Mouse (Mus musculus) A20 (cell line): ENCODE results near the gene Lrrc75a.

Source experiments
- DNase-seq: peaks from one replicate; pipeline ENCODE4 v3.0.0-alpha.2; 2011; ENCODE audit warnings: low read depth, low spot score

Lrrc75a gene

GRCm38 (mm10) chr11:62601732-62602618 lies 46.3 kb downstream of the Lrrc75a start:
- DNase-seq, result peak; percentile 53

GRCm38 (mm10) chr11:62598571-62598970 lies 49.8 kb downstream of the Lrrc75a start:
- peak; percentile 40 for DNase-seq

DNA sequence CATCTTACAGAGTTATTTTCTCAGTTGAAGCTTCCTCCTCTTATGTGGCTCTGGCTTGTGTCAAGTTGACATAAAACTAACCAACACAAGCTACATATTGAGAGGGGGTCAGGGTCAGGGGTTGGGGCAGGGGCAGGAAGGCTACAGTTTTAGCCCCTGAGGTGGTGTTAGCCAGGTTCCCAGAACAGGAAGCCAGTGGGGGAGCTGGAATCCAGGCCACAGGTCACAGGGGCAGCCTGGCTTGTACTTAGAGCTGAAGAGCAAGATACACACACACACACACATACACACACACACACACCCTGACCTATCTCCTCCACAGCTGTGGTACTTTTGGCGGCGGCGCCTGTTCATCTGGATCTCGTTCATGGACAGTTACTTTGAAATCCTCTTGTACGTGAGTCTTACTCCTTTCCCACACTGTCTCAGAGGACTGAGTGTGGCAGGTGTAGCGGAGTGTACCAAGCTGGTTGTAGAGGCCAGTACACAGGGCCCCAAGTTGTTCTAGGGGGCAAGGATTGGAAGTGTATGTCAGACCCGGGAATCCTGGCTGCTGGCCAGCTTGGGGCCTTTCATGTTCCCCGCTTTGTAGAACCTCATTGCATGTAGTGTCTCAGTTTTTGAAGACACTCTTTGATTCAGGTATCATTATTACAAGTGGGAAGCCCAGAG lies 56.3 kb downstream of the Lrrc75a start:
- DNase-seq, result no peak

DNA sequence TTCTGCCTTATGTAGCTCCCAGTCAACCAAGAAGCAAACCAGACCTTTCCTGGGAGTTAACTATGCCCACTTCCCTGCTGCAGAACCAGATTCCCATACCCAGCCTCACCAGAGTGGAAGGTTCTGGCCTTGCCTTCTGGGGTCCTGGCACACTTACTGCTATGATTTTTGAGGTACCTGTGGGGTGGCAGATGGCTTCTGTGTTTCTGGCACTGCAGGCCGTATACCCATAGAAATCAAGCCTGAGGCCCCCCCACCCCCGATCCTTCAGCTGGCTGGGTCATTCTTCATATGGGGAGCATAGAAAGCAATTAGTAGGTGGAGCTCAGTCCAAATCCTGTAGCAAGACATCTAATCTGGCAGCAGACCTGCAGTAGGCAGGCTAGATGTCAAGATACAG lies 57.3 kb downstream of the Lrrc75a start:
- DNase-seq, result no peak

- no peak for DNase-seq
Measured at GRCm38 (mm10) chr11:62589391-62589790, 58.9 kb downstream of the Lrrc75a start.

DNA sequence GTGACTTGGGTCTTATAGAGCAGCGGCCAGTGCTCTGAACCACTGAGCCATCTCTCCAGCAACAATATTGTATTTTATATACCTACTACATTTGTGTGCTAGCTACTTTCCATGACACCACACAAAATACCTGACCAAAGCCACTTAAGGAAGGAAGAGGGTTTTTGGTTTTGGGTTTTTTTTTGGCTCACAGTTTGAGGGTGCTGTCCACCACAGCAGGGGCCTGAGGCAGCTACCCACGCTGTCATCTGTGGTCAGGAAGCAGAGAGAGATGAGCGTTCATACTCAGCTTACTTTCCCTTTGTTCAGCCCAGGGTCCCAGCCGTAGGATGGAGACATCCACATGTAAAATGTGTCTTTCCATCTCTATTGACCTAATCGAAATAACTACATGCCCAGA lies 61.3 kb downstream of the Lrrc75a start:
- DNase-seq, result no peak

DNA sequence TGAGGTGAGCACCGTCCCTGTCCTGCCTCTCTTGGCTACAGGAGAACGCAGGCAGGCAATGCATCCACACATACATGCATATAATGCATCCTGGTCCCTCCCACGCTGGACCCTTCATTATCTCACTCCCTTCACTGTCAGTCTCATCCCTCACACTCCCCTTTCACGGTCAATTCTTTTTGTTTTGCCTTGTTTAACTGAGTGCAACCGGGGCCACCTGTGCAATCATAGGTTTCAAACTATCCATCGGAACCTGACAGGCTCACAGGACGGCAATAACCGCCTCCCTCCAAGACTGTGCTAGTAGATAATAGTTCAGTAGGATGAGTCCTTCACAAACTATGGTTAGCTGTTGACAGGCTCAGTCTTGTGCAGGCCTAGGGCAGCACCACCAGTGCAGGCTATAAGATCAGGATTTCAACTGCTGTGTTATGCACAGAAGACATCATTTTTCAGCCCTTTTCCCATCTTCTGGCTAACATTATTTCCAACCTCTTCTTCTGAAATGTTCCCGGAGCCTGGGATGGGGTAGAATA lies 63.6 kb downstream of the Lrrc75a start:
- DNase-seq, result no peak

DNA sequence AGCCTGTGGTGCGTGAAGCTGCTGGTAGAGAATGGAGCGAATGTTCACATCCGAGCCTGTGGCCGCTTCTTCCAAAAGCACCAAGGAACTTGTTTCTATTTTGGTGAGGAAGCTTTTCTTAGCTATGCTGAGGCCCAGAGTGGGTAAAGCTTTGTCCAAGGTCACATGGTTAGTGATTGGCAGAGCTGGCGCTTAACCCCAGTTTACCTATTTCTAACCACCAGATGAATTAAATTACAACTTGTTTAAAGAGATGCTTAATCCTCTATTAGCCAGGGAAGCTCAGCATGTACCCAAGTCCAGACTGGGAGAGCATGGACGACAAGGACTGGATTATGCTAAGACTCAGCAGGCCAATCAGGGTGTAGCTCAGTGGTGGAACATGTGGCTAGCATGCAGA lies 65.3 kb downstream of the Lrrc75a start:
- DNase-seq, result no peak

- DNase-seq, result peak; percentile 85
Measured at GRCm38 (mm10) chr11:62576530-62577152, 71.7 kb downstream of the Lrrc75a start.

DNA sequence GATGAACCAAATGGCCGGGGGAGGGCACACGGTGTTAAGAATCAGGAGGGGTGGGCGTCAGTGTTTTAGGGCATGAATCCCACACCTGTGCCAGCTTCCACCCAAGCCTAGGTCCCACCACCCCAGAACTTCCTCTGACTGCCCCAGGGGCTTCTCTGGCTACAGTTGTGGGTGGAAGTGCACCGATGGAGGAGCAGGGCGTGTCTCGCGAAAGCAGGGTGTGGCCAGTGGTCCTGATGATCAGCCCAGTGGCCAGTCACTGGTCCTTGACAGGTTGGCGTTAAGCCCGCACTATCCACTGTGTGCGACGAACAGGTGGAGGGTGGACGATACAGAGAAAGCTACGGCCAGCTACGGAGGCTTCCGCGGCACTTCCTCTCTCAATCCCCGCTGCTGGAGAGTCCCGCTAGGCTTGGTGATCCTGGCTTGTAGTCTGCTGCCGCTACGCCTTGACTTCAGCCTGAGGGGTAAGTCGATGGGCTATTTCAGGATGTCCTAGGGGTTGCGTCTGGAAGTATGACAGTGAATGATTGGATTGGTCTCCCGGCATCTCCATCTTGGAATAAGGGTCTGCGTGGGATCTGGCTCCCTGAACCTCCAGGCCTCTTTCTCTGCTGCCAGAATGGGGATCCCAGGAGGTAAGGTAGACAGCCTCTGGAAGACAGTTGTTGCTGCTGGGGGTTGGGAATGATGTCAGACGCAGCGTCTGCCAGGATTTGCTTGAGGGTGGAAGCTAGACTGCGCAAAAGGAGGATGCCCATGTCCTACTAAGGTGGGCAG lies 72.5 kb downstream of the Lrrc75a start:
- DNase-seq, result peak; percentile 81

GRCm38 (mm10) chr11:62575297-62575658 lies 73.0 kb downstream of the Lrrc75a start:
- peak; percentile 90 for DNase-seq

DNA sequence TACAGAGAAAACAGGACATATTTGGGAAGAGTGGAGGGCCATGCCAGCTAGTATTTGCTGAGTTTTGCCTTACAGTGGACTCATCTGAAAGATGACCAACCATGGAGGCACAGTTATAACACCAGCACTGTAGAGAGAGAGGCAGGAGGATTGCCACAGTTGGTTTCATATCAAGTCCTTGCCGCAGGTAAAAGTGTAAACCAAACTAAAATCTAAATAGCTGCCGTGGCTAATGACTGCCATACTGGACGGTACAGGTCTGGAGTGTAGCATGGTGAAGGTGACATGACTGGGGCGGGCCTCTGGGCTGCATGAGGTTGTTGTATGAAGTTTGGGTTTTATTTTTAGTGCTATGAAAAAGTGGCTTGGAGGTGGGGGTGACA lies 73.6 kb downstream of the Lrrc75a start:
- peak; percentile 64 for DNase-seq

DNA sequence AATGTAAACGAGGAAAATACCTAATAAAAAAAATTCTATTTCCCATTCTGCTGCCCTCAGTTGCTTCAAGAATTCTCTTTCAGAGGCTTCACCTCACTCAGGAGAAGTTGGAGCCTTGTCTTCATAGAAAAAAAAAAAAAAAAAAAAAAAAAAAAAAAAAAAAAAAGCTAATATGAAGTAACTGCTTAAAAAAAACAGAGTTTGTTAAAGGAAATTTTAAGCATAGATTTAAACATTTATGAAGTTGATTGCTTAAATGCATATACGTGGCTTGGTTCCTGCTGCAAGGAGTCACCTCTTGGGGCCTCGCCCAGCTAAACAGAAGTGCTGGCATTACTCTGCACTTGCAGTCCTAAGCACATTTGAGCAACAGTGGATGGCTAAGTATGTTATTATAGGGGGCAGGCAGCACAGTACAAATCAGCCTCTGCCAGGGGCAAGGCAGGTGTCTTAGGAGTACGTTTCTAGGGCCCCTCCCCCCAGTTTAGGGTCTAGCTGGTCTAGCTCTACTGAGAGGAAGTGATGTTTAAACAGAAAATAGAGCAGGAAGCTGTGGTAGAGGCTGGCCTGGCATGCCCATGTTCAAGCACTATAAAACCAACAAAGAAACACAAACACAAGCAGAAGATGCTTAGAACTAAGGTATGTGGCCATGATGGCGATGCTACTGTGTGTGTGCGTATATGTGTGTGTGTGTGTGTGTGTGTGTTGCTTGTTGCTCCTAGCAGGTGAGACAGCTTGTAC lies 74.2 kb downstream of the Lrrc75a start, which contains the start of gene Trpv2:
TSS of gene Trpv2 (plus strand) at position 528 of the 744 bp plus-strand sequence.
- peak; percentile 94 for DNase-seq

- no peak for DNase-seq
Measured at GRCm38 (mm10) chr11:62568300-62568699, 80.0 kb downstream of the Lrrc75a start.

- DNase-seq, result no peak
Measured at GRCm38 (mm10) chr11:62566211-62566610, 82.1 kb downstream of the Lrrc75a start.

DNA sequence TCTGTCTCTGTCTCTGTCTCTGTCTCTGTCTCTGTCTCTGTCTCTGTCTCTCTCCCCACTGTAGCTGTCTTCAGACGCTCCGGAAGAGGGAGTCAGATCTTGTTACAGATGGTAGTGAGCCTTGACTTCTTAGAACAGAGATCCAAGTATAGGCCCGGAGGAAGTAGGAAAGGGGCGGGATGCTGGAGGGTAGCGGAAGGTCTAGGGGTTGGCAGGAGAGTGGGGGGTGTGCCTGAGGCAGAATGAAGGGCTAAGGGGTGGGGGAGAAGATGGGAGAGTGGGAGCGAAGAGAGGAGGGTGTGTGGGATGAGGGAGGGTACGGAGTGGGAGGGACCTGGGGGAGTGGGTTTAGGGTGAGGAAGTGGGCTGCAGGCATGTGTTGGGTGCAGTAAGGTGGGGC lies 82.6 kb downstream of the Lrrc75a start:
- DNase-seq, result no peak

DNA sequence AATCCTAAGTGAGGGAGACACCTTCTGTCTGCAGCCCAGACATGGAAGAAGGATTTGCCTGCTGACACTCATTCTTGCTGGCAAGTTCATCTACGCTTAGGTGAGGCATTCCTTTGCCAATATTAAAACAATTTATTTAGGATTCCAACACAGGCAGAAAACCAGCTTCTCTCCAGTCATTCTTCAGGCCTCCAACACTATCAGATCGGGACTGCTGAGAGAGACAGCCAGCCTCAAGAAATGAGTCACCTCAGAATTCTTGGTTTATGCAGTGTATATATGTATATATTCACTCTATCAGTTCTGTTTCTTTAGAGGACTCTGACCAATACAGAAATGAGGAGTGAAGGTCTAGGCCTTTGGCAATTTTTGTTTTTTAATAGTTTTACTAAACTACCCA lies 84.7 kb downstream of the Lrrc75a start:
- no peak for DNase-seq

DNA sequence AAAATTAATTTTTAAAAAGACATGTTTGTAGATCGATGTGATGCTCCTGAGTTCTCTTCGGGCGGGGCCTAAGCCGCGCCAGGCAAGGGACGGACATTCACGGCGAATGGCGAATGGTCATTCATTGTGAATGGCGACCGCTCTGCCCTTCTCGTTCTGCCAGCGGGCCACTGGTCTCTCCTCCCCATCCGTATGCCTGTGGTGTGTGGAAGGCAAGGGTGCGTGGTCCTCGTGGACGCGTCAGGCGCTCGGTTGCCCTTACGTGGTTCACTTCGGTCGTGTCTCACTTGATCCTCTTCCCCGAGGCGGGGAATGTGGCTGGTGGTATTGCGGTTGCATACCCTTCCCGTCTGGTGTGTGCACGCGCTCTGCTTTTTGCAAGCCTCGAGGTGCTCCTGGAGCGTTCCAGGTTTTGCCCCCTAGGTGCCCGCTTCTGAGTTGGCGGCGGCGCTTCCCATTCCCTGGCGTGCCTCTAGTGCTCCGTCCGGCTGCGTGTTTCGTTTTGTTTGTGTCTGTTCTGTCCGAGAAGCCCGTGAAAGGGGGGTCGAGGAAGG lies 87.8 kb downstream of the Lrrc75a start:
- DNase-seq, result no peak

DNA sequence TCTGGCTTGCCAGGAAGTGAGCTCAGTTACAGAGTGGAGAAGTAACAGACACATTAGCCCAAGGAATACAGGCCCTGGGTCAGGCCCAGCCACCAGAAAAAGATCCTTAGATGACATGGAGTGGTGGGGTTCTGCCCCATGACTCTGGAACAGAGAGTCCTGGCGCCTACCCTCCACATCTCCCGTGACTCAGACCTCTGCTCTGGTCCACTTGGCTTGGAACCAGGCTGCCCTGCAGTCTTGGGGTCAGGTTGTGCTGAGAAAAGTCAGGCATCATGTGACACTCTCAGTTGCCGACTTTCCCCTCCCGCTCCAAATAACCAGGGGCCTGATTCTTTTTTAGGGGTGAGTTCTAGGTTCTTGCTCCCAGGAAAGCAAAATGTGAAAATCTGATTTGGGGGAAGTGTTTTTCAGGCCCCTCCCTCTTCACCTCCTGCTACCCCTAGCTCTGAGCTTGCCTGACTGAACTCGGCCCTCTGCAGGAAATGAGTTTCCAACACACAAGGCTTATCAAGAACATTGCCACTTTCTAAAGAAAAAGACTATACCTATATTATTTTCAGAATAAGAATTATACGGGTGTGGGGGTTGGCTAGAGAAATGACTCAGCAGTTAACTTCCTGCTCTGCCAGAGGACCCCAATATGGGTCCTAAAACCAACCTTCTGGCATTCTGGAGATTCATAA lies 89.2 kb downstream of the Lrrc75a start:
- DNase-seq, result no peak

- DNase-seq, result no peak
Measured at GRCm38 (mm10) chr11:62558152-62558551, 90.2 kb downstream of the Lrrc75a start.
